Mouse (Mus musculus) lung, embryonic 14.5 days (tissue): ENCODE data around the gene Zfp64. TPM values are rescaled to one million over a fixed set of nuclear protein-coding genes. Genes with fewer than 3 reads are reported as not detected.

Source experiments
- ATAC-seq: fragments of 200-750 bp; cut with Nextera tagmentation; 2 replicates; pipeline ENCODE4 v1.8.0; 2017; ENCODE audit warnings: mild to moderate bottlenecking, moderate TSS enrichment, moderate library complexity; ENCODE audit not compliant: insufficient read depth
- DNase-seq: peaks from one replicate; pipeline ENCODE4 v3.0.0-alpha.2; 2015
- H3K27ac ChIP-seq: fragments of 300-500 bp; sonication (generic); 2 replicates; pipeline ENCODE4 v1.5.1; 2014; ENCODE audit warnings: low read depth, mild to moderate bottlenecking, moderate library complexity
- H3K27me3 ChIP-seq: fragments of 300-500 bp; sonication (generic); 2 replicates; pipeline ENCODE4 v1.6.1; 2014; ENCODE audit warnings: low read length, control low read depth; ENCODE audit not compliant: insufficient read depth
- H3K36me3 ChIP-seq: fragments of 300-500 bp; sonication (generic); 2 replicates; pipeline ENCODE4 v1.6.1; 2014; ENCODE audit warnings: control low read depth; ENCODE audit not compliant: insufficient read depth
- H3K4me1 ChIP-seq: fragments of 300-500 bp; sonication (generic); 2 replicates; pipeline ENCODE4 v1.6.1; 2014; ENCODE audit warnings: antibody characterized with exemption, control low read depth; ENCODE audit not compliant: insufficient read depth
- H3K4me2 ChIP-seq: fragments of 300-500 bp; sonication (generic); 2 replicates; pipeline ENCODE4 v1.6.1; 2014; ENCODE audit warnings: mild to moderate bottlenecking
- H3K4me3 ChIP-seq: fragments of 300-500 bp; sonication (generic); 2 replicates; pipeline ENCODE4 v1.5.1; 2014; ENCODE audit warnings: low read depth, low read length
- H3K9ac ChIP-seq: fragments of 300-500 bp; sonication (generic); 2 replicates; pipeline ENCODE4 v1.6.1; 2014
- H3K9me3 ChIP-seq: fragments of 300-500 bp; sonication (generic); 2 replicates; pipeline ENCODE4 v1.6.1; 2016; ENCODE audit warnings: low read depth, low read length, control low read depth
- CTCF ChIP-seq: IDR thresholded peaks from 2 replicates; pipeline ENCODE4 v1.5.1; 2016; ENCODE audit warnings: antibody characterized with exemption, low read depth
- WGBS: fragments of 180-500 bp; shearing (Covaris S2); extraction: QIAGEN DNeasy Blood & Tissue Kit; methylation state at CpG from one replicate; pipeline ENCODE4 v1.1.7; 2014; 5-methylcytosine and 5-hydroxymethylcytosine counted together
- polyA plus RNA-seq: library from polyadenylated mRNA; unstranded; fragments of >200 nt; fragmentation: Nextera tagmentation; extraction: Ambion mirVana; gene quantifications from 2 replicates; pipeline ENCODE4 v1.2.1, GENCODE M21; 2014

Zfp64 gene
- 31.9 and 32.4 TPM in 2 replicates for polyA plus RNA-seq

- ATAC-seq, result peak; percentile 92
- WGBS, result under 1% methylated on average over 52 of the region's 52 CpGs
- Histone ChIP-seq H3K27me3 (no peaks in the 10 kb centered on the region), H3K4me2 (peak within 1 kb of the TSS; percentile 90), H3K36me3 (peaks cover 21% of the 10 kb centered on the region), H3K9ac (peak within 1 kb of the TSS; percentile 94), H3K27ac (peak within 1 kb of the TSS; percentile 66), H3K9me3 (no peaks in the 10 kb centered on the region), H3K4me3 (peak within 1 kb of the TSS; percentile 85), H3K4me1 (peaks cover 7% of the 10 kb centered on the region; the same call in 1 of the 2 replicates)
- DNase-seq, result peak; percentile 89
- TF ChIP-seq CTCF, result peak; percentile 79
These were observed at the start of gene Zfp64 for GRCm38 (mm10) chr2:168954835-168955716. Gene Zfp64, minus strand, starts transcription at chr2:168955587.

DNA sequence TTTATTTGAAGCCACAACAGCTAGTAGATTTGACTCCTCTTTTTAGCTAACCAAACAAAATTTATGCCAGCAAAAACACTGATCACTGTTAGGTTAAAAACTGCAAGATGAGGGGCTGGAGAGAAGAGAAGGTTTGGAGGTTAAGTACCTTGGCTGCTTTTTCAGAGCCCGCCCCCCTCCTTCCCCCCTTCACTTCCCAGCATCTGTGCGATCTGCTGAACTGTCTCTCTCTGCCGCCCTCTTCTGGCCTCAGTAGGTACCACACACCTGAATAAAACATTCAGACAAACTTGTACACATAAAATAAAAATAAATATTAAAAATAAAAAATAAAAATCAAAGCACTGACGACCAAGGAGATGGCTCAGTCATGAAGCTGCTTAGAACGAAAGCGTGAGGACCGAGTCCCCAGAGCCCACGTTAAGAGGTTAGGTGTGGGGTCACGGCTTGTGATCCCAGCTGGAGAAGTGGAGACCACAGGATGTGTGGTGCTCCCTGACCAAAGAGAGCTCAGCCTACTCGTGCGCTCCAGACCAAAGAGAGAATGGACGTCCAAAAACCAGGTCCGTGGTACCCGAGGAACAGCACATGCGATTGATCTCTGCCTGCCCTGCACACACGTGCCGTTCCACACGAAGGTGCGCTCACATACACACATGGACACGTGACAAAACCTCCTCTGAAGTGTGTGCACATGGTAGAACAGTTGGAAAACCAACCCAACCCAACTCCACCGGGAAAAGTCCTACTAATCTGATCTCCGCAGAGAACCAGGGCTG is 37.4 kb upstream of the Zfp64 start:
- H3K36me3 ChIP-seq, result no peaks in the 10 kb centered on the region
- ATAC-seq (no peak), DNase-seq (peak; percentile 51)
- WGBS, result 74% methylated on average over 22 of the region's 22 CpGs
- no peak overlapping the region for H3K4me3 ChIP-seq
- H3K9ac ChIP-seq, result no peak overlapping the region
- peak; percentile 53 for TF ChIP-seq CTCF
- no peaks in the 10 kb centered on the region for H3K4me1 ChIP-seq
- H3K27me3 ChIP-seq, result no peaks in the 10 kb centered on the region
- H3K27ac ChIP-seq, result no peak overlapping the region
- no peak overlapping the region for H3K4me2 ChIP-seq
- no peaks in the 10 kb centered on the region for H3K9me3 ChIP-seq

- no peaks in the 10 kb centered on the region for H3K9me3 ChIP-seq
- H3K4me3 ChIP-seq, result no peak overlapping the region
- WGBS, result 73% methylated on average over 4 of the region's 4 CpGs
- H3K27me3 ChIP-seq, result no peaks in the 10 kb centered on the region
- DNase-seq (no peak), ATAC-seq (no peak)
- H3K9ac ChIP-seq, result no peak overlapping the region
- no peak overlapping the region for H3K27ac ChIP-seq
- H3K36me3 ChIP-seq, result no peaks in the 10 kb centered on the region
- peak overlapping the region; percentile 29; the same call in 1 of the 2 replicates for H3K4me2 ChIP-seq
- no peaks in the 10 kb centered on the region for H3K4me1 ChIP-seq
- no peak for TF ChIP-seq CTCF
These were observed 35.6 kb upstream of the Zfp64 start for GRCm38 (mm10) chr2:168990957-168991356.

DNA sequence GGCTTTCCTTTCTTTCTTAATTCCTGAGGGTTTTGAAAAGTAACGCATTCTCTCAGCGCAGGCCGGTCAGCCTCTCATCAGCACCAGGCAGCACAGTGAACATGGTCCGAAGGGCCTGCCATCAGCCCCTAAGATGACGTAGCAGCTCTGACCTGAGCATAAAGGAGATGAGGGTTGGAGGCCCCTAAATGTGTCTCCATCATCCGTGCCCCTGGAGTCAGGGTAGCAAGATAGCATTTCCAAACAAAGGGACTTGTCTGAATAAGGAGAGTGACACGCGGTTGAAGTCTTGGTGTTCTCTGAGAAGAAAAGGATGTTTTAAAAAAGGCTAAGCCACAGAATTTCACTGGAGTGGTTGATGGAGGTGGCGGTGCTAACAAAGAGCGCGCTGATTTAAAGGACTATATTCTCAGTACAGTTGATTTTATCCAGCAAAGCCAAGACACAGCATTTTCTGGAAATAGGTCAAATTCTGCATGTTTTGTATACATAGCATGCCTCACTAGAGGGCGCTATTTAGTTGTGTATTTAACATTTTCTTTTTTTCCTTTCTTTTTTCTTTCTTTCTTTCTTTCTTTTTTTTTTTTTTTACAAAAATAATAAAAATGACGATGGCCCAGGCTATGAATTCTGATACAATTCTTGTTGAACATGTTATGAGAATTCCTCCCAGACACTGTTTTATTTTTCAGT is 34.8 kb upstream of the Zfp64 start:
- Histone ChIP-seq H3K9me3 (no peaks in the 10 kb centered on the region), H3K27ac (no peak overlapping the region), H3K4me1 (no peaks in the 10 kb centered on the region), H3K27me3 (no peaks in the 10 kb centered on the region), H3K4me2 (peak overlapping the region; percentile 29; the same call in 1 of the 2 replicates), H3K36me3 (no peaks in the 10 kb centered on the region), H3K9ac (no peak overlapping the region), H3K4me3 (no peak overlapping the region)
- TF ChIP-seq CTCF, result peak; percentile 66
- 44% methylated on average over 13 of the region's 13 CpGs for WGBS
- DNase-seq (peak; percentile 92), ATAC-seq (no peak)

DNA sequence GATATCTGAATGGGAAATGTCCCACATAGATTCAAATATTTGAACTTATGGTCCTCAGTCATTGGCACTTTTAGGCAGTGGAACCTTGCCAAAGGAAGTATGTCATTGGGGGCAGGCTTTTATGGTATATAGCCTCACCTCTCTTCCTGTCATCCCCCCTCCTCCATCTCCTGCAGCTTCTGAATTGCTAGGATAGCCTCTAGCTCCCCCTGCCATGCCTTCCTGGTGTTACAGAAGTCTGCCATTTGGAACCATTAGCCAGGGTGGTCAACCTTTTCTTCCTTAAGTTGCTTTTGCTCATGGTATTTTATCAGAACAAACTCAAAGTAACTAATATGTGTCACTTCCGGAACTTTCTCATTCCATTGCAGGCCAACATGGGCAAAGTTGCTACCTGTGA is 32.7 kb upstream of the Zfp64 start:
- WGBS, result 90% methylated on average over 1 of the region's 1 CpGs
- H3K36me3 ChIP-seq, result no peaks in the 10 kb centered on the region
- H3K4me2 ChIP-seq, result no peak overlapping the region
- H3K9me3 ChIP-seq, result no peaks in the 10 kb centered on the region
- no peaks in the 10 kb centered on the region for H3K27me3 ChIP-seq
- ATAC-seq, result no peak
- H3K9ac ChIP-seq, result no peak overlapping the region
- H3K27ac ChIP-seq, result no peak overlapping the region
- H3K4me1 ChIP-seq, result no peaks in the 10 kb centered on the region
- no peak overlapping the region for H3K4me3 ChIP-seq
- no peak for DNase-seq
- TF ChIP-seq CTCF, result no peak

DNA sequence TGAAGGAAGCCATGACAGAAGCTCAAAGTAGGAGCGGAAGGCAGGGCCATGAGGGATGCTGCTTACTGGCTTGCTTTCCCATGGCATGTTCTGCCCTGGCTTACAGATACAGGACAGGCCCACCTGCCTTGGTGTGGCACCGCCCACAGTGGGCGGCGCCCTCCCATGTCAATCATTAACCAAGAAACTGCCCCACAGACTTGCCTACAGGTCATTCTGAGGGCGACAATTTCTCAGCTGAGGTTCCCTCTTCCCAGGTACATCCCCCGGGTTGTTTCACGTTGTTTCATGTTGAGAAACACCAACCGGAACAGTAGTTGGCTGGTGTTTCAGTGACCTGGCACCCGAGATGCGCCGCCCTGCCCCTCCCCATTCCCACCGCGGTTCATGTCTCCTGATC is 32.0 kb upstream of the Zfp64 start:
- no peaks in the 10 kb centered on the region for H3K9me3 ChIP-seq
- no peak overlapping the region for H3K9ac ChIP-seq
- no peak overlapping the region for H3K27ac ChIP-seq
- no peaks in the 10 kb centered on the region for H3K4me1 ChIP-seq
- H3K27me3 ChIP-seq, result no peaks in the 10 kb centered on the region
- DNase-seq, result no peak
- WGBS, result 71% methylated on average over 13 of the region's 13 CpGs
- no peak for TF ChIP-seq CTCF
- H3K4me3 ChIP-seq, result no peak overlapping the region
- no peaks in the 10 kb centered on the region for H3K36me3 ChIP-seq
- H3K4me2 ChIP-seq, result no peak overlapping the region
- ATAC-seq, result no peak
